Mouse (Mus musculus): ENCODE data around the gene Crybb1. TPM values are rescaled to one million over a fixed set of nuclear protein-coding genes. Genes with fewer than 3 reads are reported as not detected.

The Crybb1 gene
- polyA plus RNA-seq, 1 experiment from 2014 or later = 0.29 TPM

GRCm38 (mm10) chr5:112215291-112215751 is 40.3 kb upstream of the Crybb1 start:
- 6% methylated on average over 12 of the region's 12 CpGs for WGBS
- DNase-seq (ENCODE audit: low spot score, missing footprints) = peak; percentile 97
- Histone ChIP-seq H3K4me3 (ENCODE audit: low read depth, low read length) (no peak overlapping the region), H3K9ac (ENCODE audit: low read length) (peak overlapping the region; percentile 41; the same call in 1 of the 2 replicates), H3K27me3 (ENCODE audit: control insufficient read depth, insufficient read depth, low read length) (no peaks in the 10 kb centered on the region), H3K4me1 (ENCODE audit: control insufficient read depth, insufficient read depth, low read length) (peaks cover 66% of the 10 kb centered on the region), H3K9me3 (ENCODE audit: control insufficient read depth, low read length) (no peaks in the 10 kb centered on the region), H3K36me3 (ENCODE audit: control insufficient read depth, insufficient read depth, low read length) (peaks cover 19% of the 10 kb centered on the region), H3K4me2 (peak overlapping the region; percentile 17; the same call in 1 of the 2 replicates), H3K27ac (ENCODE audit: low read depth, low read length) (peak overlapping the region; percentile 81)
- ATAC-seq (ENCODE audit: low FRiP score) = peak; percentile 6

- peak overlapping the region; percentile 41 for H3K9ac ChIP-seq (ENCODE audit: low read length)
Observed at GRCm38 (mm10) chr5:112215801-112216251, 39.8 kb upstream of the Crybb1 start.

DNA sequence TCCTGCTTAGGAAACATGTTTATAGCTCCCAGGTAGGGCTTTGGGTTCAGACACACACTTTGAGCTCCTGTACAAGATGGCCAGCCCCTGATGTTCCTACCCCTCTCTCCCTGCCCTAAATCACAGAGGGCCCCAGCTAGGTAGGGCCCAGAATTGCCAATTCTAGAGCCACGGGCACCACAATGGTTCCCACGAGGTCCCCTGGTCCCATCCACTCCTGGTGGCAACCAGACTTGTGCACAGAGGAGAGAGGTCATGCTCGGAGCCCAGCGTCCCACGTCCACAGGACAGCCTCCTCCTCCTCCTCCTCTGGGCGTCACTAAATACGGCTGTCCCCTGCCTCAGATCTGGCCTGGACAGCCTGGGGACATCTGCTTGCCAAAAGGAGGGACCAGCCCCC is 39.3 kb upstream of the Crybb1 start:
- Histone ChIP-seq H3K36me3 (ENCODE audit: control insufficient read depth, insufficient read depth, low read length) (peaks cover 23% of the 10 kb centered on the region), H3K4me2 (peak overlapping the region; percentile 3; the same call in 1 of the 2 replicates), H3K4me3 (ENCODE audit: low read depth, low read length) (no peak overlapping the region), H3K27me3 (ENCODE audit: control insufficient read depth, insufficient read depth, low read length) (no peaks in the 10 kb centered on the region), H3K9me3 (ENCODE audit: control insufficient read depth, low read length) (no peaks in the 10 kb centered on the region), H3K27ac (ENCODE audit: low read depth, low read length) (peak overlapping the region; percentile 81), H3K9ac (ENCODE audit: low read length) (peak overlapping the region; percentile 41), H3K4me1 (ENCODE audit: control insufficient read depth, insufficient read depth, low read length) (peaks cover 76% of the 10 kb centered on the region)
- DNase-seq (ENCODE audit: low spot score, missing footprints) (peak; percentile 89), ATAC-seq (ENCODE audit: low FRiP score) (no peak)
- WGBS = 61% methylated on average over 7 of the region's 7 CpGs

More at GRCm38 (mm10) chr5:112215801-112216251, 39.8 kb upstream of the Crybb1 start:
- ATAC-seq (ENCODE audit: low FRiP score) (no peak), DNase-seq (ENCODE audit: low spot score, missing footprints) (peak; percentile 93)
- H3K27ac ChIP-seq (ENCODE audit: low read depth, low read length) = peak overlapping the region; percentile 81
- no peak overlapping the region for H3K4me3 ChIP-seq (ENCODE audit: low read depth, low read length)
- no peaks in the 10 kb centered on the region for H3K9me3 ChIP-seq (ENCODE audit: control insufficient read depth, low read length)
- peak overlapping the region; percentile 17; the same call in 1 of the 2 replicates for H3K4me2 ChIP-seq
- H3K4me1 ChIP-seq (ENCODE audit: control insufficient read depth, insufficient read depth, low read length) = peaks cover 71% of the 10 kb centered on the region
- no peaks in the 10 kb centered on the region for H3K27me3 ChIP-seq (ENCODE audit: control insufficient read depth, insufficient read depth, low read length)
- H3K36me3 ChIP-seq (ENCODE audit: control insufficient read depth, insufficient read depth, low read length) = peaks cover 20% of the 10 kb centered on the region
- 28% methylated on average over 9 of the region's 9 CpGs for WGBS

- H3K9ac ChIP-seq (ENCODE audit: low read length) = peak overlapping the region; percentile 2
- no peak overlapping the region for H3K4me2 ChIP-seq
- peak overlapping the region; percentile 81 for H3K27ac ChIP-seq (ENCODE audit: low read depth, low read length)
- no peak overlapping the region for H3K4me3 ChIP-seq (ENCODE audit: low read depth, low read length)
- no peaks in the 10 kb centered on the region for H3K27me3 ChIP-seq (ENCODE audit: control insufficient read depth, insufficient read depth, low read length)
- ATAC-seq (ENCODE audit: low FRiP score) (no peak), DNase-seq (ENCODE audit: low spot score, missing footprints) (peak; percentile 90)
- 46% methylated on average over 22 of the region's 22 CpGs for WGBS
- peaks cover 80% of the 10 kb centered on the region for H3K4me1 ChIP-seq (ENCODE audit: control insufficient read depth, insufficient read depth, low read length)
- H3K36me3 ChIP-seq (ENCODE audit: control insufficient read depth, insufficient read depth, low read length) = peaks cover 23% of the 10 kb centered on the region
- no peaks in the 10 kb centered on the region for H3K9me3 ChIP-seq (ENCODE audit: control insufficient read depth, low read length)
Observed at GRCm38 (mm10) chr5:112217031-112217430, 38.6 kb upstream of the Crybb1 start.

GRCm38 (mm10) chr5:112218679-112219078 is 36.9 kb upstream of the Crybb1 start:
- WGBS = 74% methylated on average over 4 of the region's 4 CpGs
- H3K4me2 ChIP-seq = no peak overlapping the region
- no peak for ATAC-seq (ENCODE audit: low FRiP score)

GRCm38 (mm10) chr5:112219398-112219797 is 36.2 kb upstream of the Crybb1 start:
- Histone ChIP-seq H3K9me3 (ENCODE audit: control insufficient read depth, low read length) (no peaks in the 10 kb centered on the region), H3K4me1 (ENCODE audit: control insufficient read depth, insufficient read depth, low read length) (peaks cover 70% of the 10 kb centered on the region), H3K4me2 (no peak overlapping the region), H3K27me3 (ENCODE audit: control insufficient read depth, insufficient read depth, low read length) (no peaks in the 10 kb centered on the region), H3K9ac (ENCODE audit: low read length) (0 out of 2 replicates have a peak overlapping the region, but pooled peaks have one; percentile 4), H3K4me3 (ENCODE audit: low read depth, low read length) (no peak overlapping the region), H3K27ac (ENCODE audit: low read depth, low read length) (peak overlapping the region; percentile 42; the same call in 1 of the 2 replicates), H3K36me3 (ENCODE audit: control insufficient read depth, insufficient read depth, low read length) (peaks cover 40% of the 10 kb centered on the region)
- ATAC-seq (ENCODE audit: low FRiP score) (no peak), DNase-seq (ENCODE audit: low spot score, missing footprints) (no peak)
- 13% methylated on average over 1 of the region's 1 CpGs for WGBS

More at GRCm38 (mm10) chr5:112218679-112219078, 36.9 kb upstream of the Crybb1 start:
- no peak overlapping the region for H3K4me3 ChIP-seq (ENCODE audit: low read depth, low read length)
- no peaks in the 10 kb centered on the region for H3K9me3 ChIP-seq (ENCODE audit: control insufficient read depth, low read length)
- H3K9ac ChIP-seq (ENCODE audit: low read length) = no peak overlapping the region
- H3K4me1 ChIP-seq (ENCODE audit: control insufficient read depth, insufficient read depth, low read length) = peaks cover 71% of the 10 kb centered on the region
- H3K36me3 ChIP-seq (ENCODE audit: control insufficient read depth, insufficient read depth, low read length) = peaks cover 33% of the 10 kb centered on the region
- H3K27me3 ChIP-seq (ENCODE audit: control insufficient read depth, insufficient read depth, low read length) = no peaks in the 10 kb centered on the region
- H3K27ac ChIP-seq (ENCODE audit: low read depth, low read length) = peak overlapping the region; percentile 53
- peak; percentile 70 for DNase-seq (ENCODE audit: low spot score, missing footprints)

DNA sequence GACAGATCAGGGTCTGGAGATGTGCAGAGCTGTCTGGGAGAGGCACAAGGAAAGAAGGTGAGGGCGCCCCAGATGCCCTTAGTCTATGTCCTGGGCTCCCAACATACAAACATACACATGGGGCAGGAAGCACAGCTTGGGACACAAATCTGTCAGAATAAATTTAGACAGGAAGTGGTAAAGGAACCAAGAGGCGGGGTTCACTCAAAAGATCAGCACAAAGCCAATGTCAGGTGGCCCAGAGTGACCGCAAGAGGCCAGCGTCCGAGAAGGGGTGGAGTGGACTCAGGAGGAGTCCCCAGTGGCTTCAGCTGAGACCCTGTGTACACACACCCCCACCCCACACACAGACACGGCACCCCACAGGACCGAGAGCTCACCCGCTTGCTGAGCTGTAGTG is 35.4 kb upstream of the Crybb1 start:
- no peak overlapping the region for H3K9ac ChIP-seq (ENCODE audit: low read length)
- WGBS = 82% methylated on average over 8 of the region's 8 CpGs
- peaks cover 71% of the 10 kb centered on the region for H3K4me1 ChIP-seq (ENCODE audit: control insufficient read depth, insufficient read depth, low read length)

GRCm38 (mm10) chr5:112225591-112225990 is 30.0 kb upstream of the Crybb1 start:
- 25% methylated on average over 6 of the region's 6 CpGs for WGBS
- H3K9me3 ChIP-seq (ENCODE audit: control insufficient read depth, low read length) = no peaks in the 10 kb centered on the region
- H3K4me1 ChIP-seq (ENCODE audit: control insufficient read depth, insufficient read depth, low read length) = peaks cover 55% of the 10 kb centered on the region
- peak overlapping the region; percentile 98 for H3K9ac ChIP-seq (ENCODE audit: low read length)
- H3K4me2 ChIP-seq = peak overlapping the region; percentile 86
- no peaks in the 10 kb centered on the region for H3K27me3 ChIP-seq (ENCODE audit: control insufficient read depth, insufficient read depth, low read length)
- peak; percentile 49 for ATAC-seq (ENCODE audit: low FRiP score)
- DNase-seq (ENCODE audit: low spot score, missing footprints) = peak; percentile 91
- H3K27ac ChIP-seq (ENCODE audit: low read depth, low read length) = peak overlapping the region; percentile 98
- H3K4me3 ChIP-seq (ENCODE audit: low read depth, low read length) = peak overlapping the region; percentile 76
- peaks cover 24% of the 10 kb centered on the region for H3K36me3 ChIP-seq (ENCODE audit: control insufficient read depth, insufficient read depth, low read length)

More for the DNA sequence above, 35.4 kb upstream of the Crybb1 start:
- Histone ChIP-seq H3K27ac (ENCODE audit: low read depth, low read length) (peak overlapping the region; percentile 40; the same call in 1 of the 2 replicates), H3K36me3 (ENCODE audit: control insufficient read depth, insufficient read depth, low read length) (peaks cover 43% of the 10 kb centered on the region), H3K4me3 (ENCODE audit: low read depth, low read length) (no peak overlapping the region), H3K27me3 (ENCODE audit: control insufficient read depth, insufficient read depth, low read length) (no peaks in the 10 kb centered on the region), H3K9me3 (ENCODE audit: control insufficient read depth, low read length) (no peaks in the 10 kb centered on the region), H3K4me2 (no peak overlapping the region)
- ATAC-seq (ENCODE audit: low FRiP score) = no peak
- no peak for DNase-seq (ENCODE audit: low spot score, missing footprints)

GRCm38 (mm10) chr5:112227354-112227753 is 28.3 kb upstream of the Crybb1 start:
- Histone ChIP-seq H3K4me3 (ENCODE audit: low read depth, low read length) (peak overlapping the region; percentile 76), H3K9me3 (ENCODE audit: control insufficient read depth, low read length) (no peaks in the 10 kb centered on the region), H3K27me3 (ENCODE audit: control insufficient read depth, insufficient read depth, low read length) (no peaks in the 10 kb centered on the region), H3K27ac (ENCODE audit: low read depth, low read length) (peak overlapping the region; percentile 98), H3K4me2 (peak overlapping the region; percentile 86), H3K36me3 (ENCODE audit: control insufficient read depth, insufficient read depth, low read length) (peaks cover 20% of the 10 kb centered on the region), H3K9ac (ENCODE audit: low read length) (peak overlapping the region; percentile 98), H3K4me1 (ENCODE audit: control insufficient read depth, insufficient read depth, low read length) (peaks cover 44% of the 10 kb centered on the region)
- ATAC-seq (ENCODE audit: low FRiP score) (no peak), DNase-seq (ENCODE audit: low spot score, missing footprints) (peak; percentile 94)
- WGBS = 1% methylated on average over 30 of the region's 30 CpGs

All from midbrain, embryonic 11.5 days (tissue).